Mouse (Mus musculus): Measurements from ENCODE around the gene Pycr1. TPM values are rescaled to one million over a fixed set of nuclear protein-coding genes. Genes with fewer than 3 reads are reported as not detected.

Pycr1 gene
- total RNA-seq, 2 experiments from 2014 or later: 2.4 to 3.1 TPM

DNA sequence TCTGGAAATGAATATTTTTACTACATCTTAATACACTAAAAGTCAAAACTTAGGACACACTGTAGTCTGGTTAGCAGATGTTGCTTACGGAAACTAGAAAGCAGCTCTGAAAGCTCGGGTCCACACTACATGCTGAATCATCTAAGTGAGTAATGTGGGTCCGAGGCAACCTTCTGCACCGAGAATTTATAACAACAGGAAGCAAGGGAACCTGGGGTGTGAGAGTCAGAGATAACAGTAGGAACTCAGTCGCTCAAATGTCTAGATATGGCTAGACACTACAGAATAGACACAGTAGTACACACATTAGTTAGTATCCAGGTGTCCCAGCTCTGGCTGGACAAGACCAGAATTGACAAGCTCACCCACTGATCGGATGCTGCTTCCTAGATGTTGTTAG, 55.0 kb downstream of the Pycr1 start:
- DNase-seq (ENCODE audit: extremely low spot score in 1 of 2, low spot score in 2 of 2): no peak
- intact Hi-C loops (cut with DNase I): no loop called here
- Histone ChIP-seq H3K27ac (no peak overlapping the region), H3K4me3 (no peak overlapping the region)
- TF ChIP-seq CTCF (IDR thresholded peaks at IDR 0.05): no peak

Small RNAs within 50 kb of the gene (microRNA-seq; reads per million reads assigned to microRNA genes)
- 0.24 to 2.9 reads per million in 2 experiments for gene Mir6936

Other genes starting within 250 kb of the Pycr1 start
- 10 to 100 TPM; 70.9 to 72.4 TPM for gene Nploc4, start 206.1 kb downstream of the Pycr1 start, total RNA-seq (2021)
- gene Tspan10, start 201.1 kb downstream of the Pycr1 start, total RNA-seq (2021): 1 to 10 TPM in 1 of 2 experiments, not detected in 1; 3.8 TPM
- 1 to 10 TPM in 1 of 2 experiments, under 1 TPM in 1; 0.45 to 1.1 TPM for gene Pde6g, start 190.3 kb downstream of the Pycr1 start, total RNA-seq (2021)
- 10 to 100 TPM; 13.8 to 15.8 TPM for gene Oxld1, start 185.7 kb downstream of the Pycr1 start, total RNA-seq (2021)
- gene Ccdc137, start 185.7 kb downstream of the Pycr1 start, total RNA-seq (2021): 10 to 100 TPM; 28.4 to 28.5 TPM
- gene Arl16, start 176.2 kb downstream of the Pycr1 start, total RNA-seq (2021): 10 to 100 TPM; 47.9 to 51.9 TPM
- 10 to 100 TPM; 66.1 to 68.3 TPM for gene Mrpl12, start 159.2 kb downstream of the Pycr1 start, total RNA-seq (2021)
- gene Slc25a10, start 151.9 kb downstream of the Pycr1 start, total RNA-seq (2021): 10 to 100 TPM; 17.7 to 21.3 TPM
- gene Gcgr, start 113.1 kb downstream of the Pycr1 start, total RNA-seq (2021): not detected
- gene Mcrip1, start 94.0 kb downstream of the Pycr1 start, total RNA-seq (2021): 10 to 100 TPM; 68.3 to 83.2 TPM
- gene Ppp1r27, start 92.6 kb downstream of the Pycr1 start, total RNA-seq (2021): not detected
- gene P4hb, start 70.5 kb downstream of the Pycr1 start, total RNA-seq (2021): 100 to 1,000 TPM; 114 to 120 TPM
- gene Arhgdia, start 62.1 kb downstream of the Pycr1 start, total RNA-seq (2021): 100 to 1,000 TPM; 290 to 300 TPM
- gene Alyref, start 45.4 kb downstream of the Pycr1 start, total RNA-seq (2021): 10 to 100 TPM; 56.4 to 64.1 TPM
- 10 to 100 TPM; 92.9 to 93.0 TPM for gene Anapc11, start 45.3 kb downstream of the Pycr1 start, total RNA-seq (2021)
- under 1 TPM in 1 of 2 experiments, not detected in 1; 0.95 TPM for gene Npb, start 35.3 kb downstream of the Pycr1 start, total RNA-seq (2021)
- 100 to 1,000 TPM; 133 to 140 TPM for gene Pcyt2, start 25.8 kb downstream of the Pycr1 start, total RNA-seq (2021)
- 10 to 100 TPM; 43.2 to 45.3 TPM for gene Sirt7, start 18.5 kb downstream of the Pycr1 start, total RNA-seq (2021)
- 100 to 1,000 TPM; 104 to 107 TPM for gene Mafg, start 10.2 kb downstream of the Pycr1 start, total RNA-seq (2021)
- gene Myadml2, start 4.4 kb upstream of the Pycr1 start, total RNA-seq (2021): 1 to 10 TPM; 6.9 to 8.8 TPM
- 1 to 10 TPM; 4.0 to 7.2 TPM for gene Notum, start 17.4 kb upstream of the Pycr1 start, total RNA-seq (2021)
- gene Aspscr1, start 29.2 kb upstream of the Pycr1 start, total RNA-seq (2021): 10 to 100 TPM; 47.4 to 54.9 TPM
- gene Cenpx, start 70.0 kb upstream of the Pycr1 start, total RNA-seq (2021): 10 to 100 TPM; 18.9 to 21.3 TPM
- 10 to 100 TPM; 61.4 to 62.3 TPM for gene Lrrc45, start 70.2 kb upstream of the Pycr1 start, total RNA-seq (2021)
- 10 to 100 TPM; 34.0 to 39.6 TPM for gene Rac3, start 77.7 kb upstream of the Pycr1 start, total RNA-seq (2021)
- 1 to 10 TPM; 7.1 to 8.4 TPM for gene Dcxr, start 83.5 kb upstream of the Pycr1 start, total RNA-seq (2021)
- 1 to 10 TPM; 1.9 to 3.0 TPM for gene Cbr2, start 88.3 kb upstream of the Pycr1 start, total RNA-seq (2021)
- gene Hmga1b, start 119.0 kb upstream of the Pycr1 start, total RNA-seq (2021): 10 to 100 TPM; 27.5 to 57.3 TPM
- 10 to 100 TPM; 60.7 to 63.2 TPM for gene Rfng, start 140.4 kb upstream of the Pycr1 start, total RNA-seq (2021)
- 100 to 1,000 TPM; 139 to 145 TPM for gene Gps1, start 140.5 kb upstream of the Pycr1 start, total RNA-seq (2021)
- 10 to 100 TPM; 45.8 to 47.6 TPM for gene Dus1l, start 152.6 kb upstream of the Pycr1 start, total RNA-seq (2021)
- gene Fasn, start 180.8 kb upstream of the Pycr1 start, total RNA-seq (2021): 100 to 1,000 TPM; 177 to 197 TPM

All from left cerebral cortex, adult 2 months (tissue).